Mouse (Mus musculus) brain, embryonic 14.5 days (tissue): ENCODE measurements around the gene Cap1.

ENCODE experiments used
- CTCF ChIP-seq: fragments of 200-500 bp; IDR thresholded peaks from 2 replicates; pipeline ENCODE4 v1.5.1; 2012; ENCODE audit warnings: inconsistent platforms, mild to moderate bottlenecking, moderate library complexity, borderline replicate concordance; ENCODE audit not compliant: insufficient read depth, insufficient read length; ENCODE audit errors: extremely low read depth
- POLR2A ChIP-seq: fragments of 200-500 bp; IDR thresholded peaks from 2 replicates; pipeline ENCODE4 v1.6.1; 2012; ENCODE audit warnings: mild to moderate bottlenecking, inconsistent platforms, borderline replicate concordance; ENCODE audit not compliant: poor library complexity, insufficient read depth, insufficient read length, severe bottlenecking; ENCODE audit errors: extremely low read depth

DNA sequence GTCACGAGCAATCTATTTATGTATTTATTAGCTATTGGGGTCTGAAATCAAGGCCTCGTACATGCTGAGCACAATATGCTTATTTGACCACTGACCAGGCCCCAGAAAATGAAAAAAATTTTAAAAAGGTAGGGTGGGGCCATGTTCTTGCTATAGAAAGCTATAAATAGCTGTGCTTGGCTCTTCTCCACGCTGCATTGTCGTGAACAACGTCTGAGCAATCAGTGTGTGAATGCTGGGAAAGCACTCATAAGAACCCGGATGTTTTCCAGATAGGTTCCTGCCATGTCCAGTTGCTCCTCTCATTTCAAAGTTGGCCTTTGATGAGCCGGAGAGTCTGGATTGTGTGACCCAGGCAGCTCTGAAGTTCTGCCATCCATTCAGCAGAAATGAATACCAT, 28.3 kb upstream of the Cap1 start:
- no peak for TF ChIP-seq CTCF
- no peak for TF ChIP-seq POLR2A
